Comparison of ENCODE assay signal across 8 mouse cellular contexts in genomic region chrX:13345126-13345525, GRCm38 (mm10).
DNase-seq lines count a peak whose midpoint lies in the region; ATAC-seq lines count a peak whose summit lies in the region.

No protein-coding gene starts in this region.

- peak overlapping the region; percentile 91 for H3K27ac ChIP-seq in kidney, embryonic 14.5 days (ENCODE audit: low read depth, low read length)
- H3K27ac ChIP-seq in brown adipose tissue, adult 24 weeks (replicated peaks; ENCODE audit: low read depth, low read length), result peak overlapping the region; percentile 87
- H3K27ac ChIP-seq in hindbrain, embryonic 13.5 days, result peak overlapping the region; percentile 97

- H3K9ac ChIP-seq in kidney, embryonic 14.5 days (ENCODE audit: low read depth, low read length), result peak overlapping the region; percentile 42
- H3K9ac ChIP-seq in hindbrain, embryonic 13.5 days, result peak overlapping the region; percentile 63

- peak overlapping the region; percentile 2; the same call in 1 of the 2 replicates for H3K4me3 ChIP-seq in kidney, embryonic 14.5 days (ENCODE audit: low read length)
- H3K4me3 ChIP-seq in brown adipose tissue, adult 24 weeks (ENCODE audit: insufficient read depth, low read depth, low read length), result peak overlapping the region; percentile 23; the same call in 1 of the 2 replicates
- peak overlapping the region; percentile 18; the same call in 1 of the 2 replicates for H3K4me3 ChIP-seq in hindbrain, embryonic 13.5 days

- DNase-seq in kidney, adult 9 months, result no peak
- DNase-seq in neural tube, embryonic 10.5 days (ENCODE audit: extremely low spot score, low spot score), result peak; percentile 48
- no peak for DNase-seq in kidney, postnatal 14 days
- no peak for DNase-seq in cerebellum, adult 9-11 months
- DNase-seq in right cerebral cortex, postnatal 10 days (ENCODE audit: low spot score in 2 of 2), result no peak

- peak overlapping the region; percentile 27; the same call in 1 of the 2 replicates for H3K4me2 ChIP-seq in kidney, embryonic 14.5 days (replicated peaks; ENCODE audit: low read depth, low read length)
- peak overlapping the region; percentile 58 for H3K4me2 ChIP-seq in hindbrain, embryonic 13.5 days

- peaks cover 4% of the 10 kb centered on the region; the same call in 1 of the 2 replicates for H3K27me3 ChIP-seq in kidney, embryonic 14.5 days (ENCODE audit: control insufficient read depth, insufficient read depth, low read length)
- peaks cover 30% of the 10 kb centered on the region; the same call in 1 of the 2 replicates for H3K27me3 ChIP-seq in hindbrain, embryonic 13.5 days

- H3K9me3 ChIP-seq in kidney, embryonic 14.5 days (ENCODE audit: control insufficient read depth, low read length), result no peaks in the 10 kb centered on the region
- no peaks in the 10 kb centered on the region for H3K9me3 ChIP-seq in hindbrain, embryonic 13.5 days

- H3K36me3 ChIP-seq in kidney, embryonic 14.5 days (ENCODE audit: control insufficient read depth, insufficient read depth, low read length), result no peaks in the 10 kb centered on the region
- H3K36me3 ChIP-seq in hindbrain, embryonic 13.5 days, result no peaks in the 10 kb centered on the region

- no peaks in the 10 kb centered on the region for H3K4me1 ChIP-seq in kidney, embryonic 14.5 days (ENCODE audit: control insufficient read depth, insufficient read depth, low read length)
- peaks cover 4% of the 10 kb centered on the region for H3K4me1 ChIP-seq in brown adipose tissue, adult 24 weeks (ENCODE audit: control insufficient read depth, insufficient read depth, insufficient read length, low read length)
- peaks cover 25% of the 10 kb centered on the region for H3K4me1 ChIP-seq in hindbrain, embryonic 13.5 days (replicated peaks)

- ATAC-seq in kidney, embryonic 14.5 days (ENCODE audit: low FRiP score, low TSS enrichment), result 0 out of 2 replicates have a peak, but pooled peaks have one; percentile 14
- no peak for ATAC-seq in hindbrain, embryonic 13.5 days (ENCODE audit: low FRiP score)

- 11% methylated on average over 5 of the region's 5 CpGs for WGBS in kidney, embryonic 14.5 days
- 3% methylated on average over 5 of the region's 5 CpGs for WGBS in hindbrain, embryonic 13.5 days
